9 mouse cellular contexts compared by ENCODE assay signal in the genomic region with DNA sequence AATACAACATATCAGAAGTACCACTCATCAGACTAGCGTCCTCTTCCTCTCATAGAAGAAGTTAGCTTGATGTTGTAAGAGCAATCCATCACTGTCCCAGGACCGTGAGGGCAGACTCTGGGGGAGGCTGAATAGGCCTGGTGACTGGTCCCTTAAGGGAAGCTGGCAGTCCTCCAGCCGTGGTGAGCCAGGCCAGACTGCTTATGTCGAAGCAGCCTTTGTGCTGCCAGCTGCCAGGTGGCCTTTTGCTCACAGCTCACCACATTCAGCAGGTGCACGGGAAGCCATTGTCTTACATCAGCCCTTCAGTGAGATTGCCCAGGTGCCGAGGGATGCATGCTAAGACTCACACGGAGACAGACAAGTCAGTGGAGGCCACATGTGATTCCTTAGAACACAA.
DNase-seq lines count a peak whose midpoint lies in the region; ATAC-seq lines count a peak whose summit lies in the region.
"Had no signal": no experiment of that assay in that cellular context is flagged by ENCODE, and none has a peak within 500 bp of the region (broad histone marks: within the 10 kb centered on the region; RNA-seq: fewer than 3 reads in every experiment).

No protein-coding gene starts in this region.

- no peaks in the 10 kb centered on the region for H3K9me3 ChIP-seq in hindbrain, embryonic 14.5 days (ENCODE audit: control insufficient read depth, low read length)
- H3K9me3 ChIP-seq: liver, embryonic 15.5 days had no signal

- H3K9ac ChIP-seq in hindbrain, embryonic 14.5 days, result no peak overlapping the region
- H3K9ac ChIP-seq: liver, embryonic 15.5 days had no signal

- intact Hi-C loops in gastrocnemius, postnatal 36 days (cut with DNase I), result no loop called here

- 33% methylated on average over 7 of the region's 7 CpGs for WGBS in hindbrain, embryonic 14.5 days

- peak; percentile 25 for DNase-seq in cerebellum, adult 9-11 months
- DNase-seq in lung, postnatal 10 days, result peak; percentile 8
- no peak for DNase-seq in lung, postnatal 4 days
- DNase-seq in adrenal gland, postnatal 25 days, result peak; percentile 80
- DNase-seq in hindbrain, embryonic 14.5 days (ENCODE audit: low spot score), result peak; percentile 65
- DNase-seq in gastrocnemius, postnatal 36 days, result no peak

- H3K27me3 ChIP-seq in hindbrain, embryonic 14.5 days (ENCODE audit: control insufficient read depth, insufficient read depth, low read length), result no peaks in the 10 kb centered on the region
- H3K27me3 ChIP-seq: liver, embryonic 15.5 days had no signal

- H3K27ac ChIP-seq in hindbrain, embryonic 14.5 days, result 0 out of 2 replicates have a peak overlapping the region, but pooled peaks have one; percentile 26
- H3K27ac ChIP-seq: liver, embryonic 15.5 days had no signal

- H3K4me1 ChIP-seq in hindbrain, embryonic 14.5 days (replicated peaks; ENCODE audit: control insufficient read depth, insufficient read depth, low read length), result peaks cover 17% of the 10 kb centered on the region
- H3K4me1 ChIP-seq: liver, embryonic 15.5 days had no signal

- H3K36me3 ChIP-seq in hindbrain, embryonic 14.5 days (replicated peaks; ENCODE audit: control insufficient read depth, insufficient read depth), result no peaks in the 10 kb centered on the region
- H3K36me3 ChIP-seq: liver, embryonic 15.5 days had no signal

- no peak for ATAC-seq in cerebellum, adult (ENCODE audit: insufficient number of reproducible peaks, low FRiP score, low TSS enrichment)
- ATAC-seq in hindbrain, embryonic 14.5 days (ENCODE audit: low FRiP score), result 0 out of 2 replicates have a peak, but pooled peaks have one; percentile 17
- ATAC-seq in megakaryocyte, adult 5-6 weeks (ENCODE audit: poor library complexity, severe bottlenecking), result no peak

- H3K4me3 ChIP-seq in hindbrain, embryonic 14.5 days (replicated peaks; ENCODE audit: low read length), result no peak overlapping the region
- H3K4me3 ChIP-seq: liver, embryonic 15.5 days had no signal

- H3K4me2 ChIP-seq in hindbrain, embryonic 14.5 days (replicated peaks), result no peak overlapping the region
- H3K4me2 ChIP-seq: liver, embryonic 15.5 days had no signal

Comparison
In these comparisons a context has a peak if more than half of its experiments do, and no peak if none do; other contexts are left out.
1. DNase-seq: peak in cerebellum, adult 9-11 months (single experiment), lung, postnatal 10 days (single experiment), adrenal gland, postnatal 25 days (single experiment) and hindbrain, embryonic 14.5 days (single experiment); none in lung, postnatal 4 days (0 of 2) and gastrocnemius, postnatal 36 days (0 of 2).